In the genomic region with DNA sequence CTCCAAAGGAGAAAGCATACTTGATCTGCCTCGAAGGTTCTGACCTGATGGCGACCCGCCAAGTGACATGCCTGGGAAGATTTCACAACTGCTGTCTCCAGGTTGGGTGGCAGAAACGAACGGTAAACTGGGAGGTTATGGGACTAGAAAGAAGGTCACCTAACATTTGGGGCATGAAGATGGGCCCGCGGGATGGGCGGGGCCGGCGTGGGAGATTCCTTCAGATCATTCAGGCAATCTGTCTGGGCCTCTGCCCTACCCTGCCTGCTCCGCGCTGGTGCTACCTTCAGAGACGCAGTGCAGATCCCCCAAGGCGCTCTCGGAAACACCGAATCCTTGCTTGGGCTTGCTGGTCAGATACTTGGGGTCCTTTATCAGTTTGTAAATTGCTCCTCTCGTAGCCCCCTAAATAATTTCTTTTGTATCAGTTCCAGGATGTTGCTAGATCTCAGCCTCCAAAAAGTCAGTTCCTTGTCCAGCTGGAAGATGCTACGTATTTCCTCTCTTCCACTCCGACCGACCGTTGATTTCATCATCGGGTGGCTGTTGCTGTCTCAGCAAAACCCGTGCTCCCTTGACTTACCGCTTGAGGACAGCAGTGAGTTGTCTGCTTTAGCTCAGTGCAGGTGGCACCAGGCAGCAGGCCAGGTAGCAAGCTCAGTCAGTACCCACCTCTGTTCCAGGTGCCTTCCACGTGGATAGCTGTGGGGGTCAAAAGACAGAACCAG, we compare ENCODE assay signal across 1 mouse cellular context.
A peak's percentile ranks its signal among the peaks of the same experiment; 100 is the strongest.
TF ChIP-seq lines count a peak whose summit lies in the region.

No protein-coding gene starts in this region.

TF ChIP-seq in CH12.LX, 34 proteins besides CTCF, POLR2A, EP300 and RAD21 (continued from another document):
- TF ChIP-seq MYC (IDR thresholded peaks at IDR 0.05; ENCODE audit: low read depth, low read length), result 0 out of 2 replicates have a peak, but pooled peaks have one; percentile 18
- 0 out of 2 replicates have a peak, but pooled peaks have one; percentile 47 for TF ChIP-seq TBP (conservative IDR thresholded peaks at IDR 0.05; ENCODE audit: low read depth, low read length)
- no peak for TF ChIP-seq JUN (IDR thresholded peaks at IDR 0.05; ENCODE audit: insufficient read depth, low read depth, low read length)
- TF ChIP-seq ZKSCAN1 (IDR thresholded peaks at IDR 0.05; ENCODE audit: borderline replicate concordance, low read depth, low read length), result no peak
- TF ChIP-seq SMC3 (IDR thresholded peaks at IDR 0.05; ENCODE audit: low read depth, low read length), result peak; percentile 65
- no peak for TF ChIP-seq PAX5 (IDR thresholded peaks at IDR 0.05; ENCODE audit: low read length)
- TF ChIP-seq USF2 (conservative IDR thresholded peaks at IDR 0.05; ENCODE audit: low read depth, low read length), result no peak
- peak; percentile 87 for TF ChIP-seq ETS1 (conservative IDR thresholded peaks at IDR 0.05; ENCODE audit: low read depth, low read length)
- peak; percentile 56 for TF ChIP-seq HCFC1 (IDR thresholded peaks at IDR 0.05; ENCODE audit: low read depth, low read length)
- peak; percentile 75 for TF ChIP-seq ZMIZ1 (IDR thresholded peaks at IDR 0.05; ENCODE audit: low read depth, low read length)
- no peak for TF ChIP-seq NRF1 (IDR thresholded peaks at IDR 0.05; ENCODE audit: low read depth, low read length)
- TF ChIP-seq JUND (conservative IDR thresholded peaks at IDR 0.05; ENCODE audit: low read depth, low read length), result no peak
- TF ChIP-seq ZNF384 (IDR thresholded peaks at IDR 0.05; ENCODE audit: low read depth, low read length), result 0 out of 2 replicates have a peak, but pooled peaks have one; percentile 2
- TF ChIP-seq CHD1 (IDR thresholded peaks at IDR 0.05; ENCODE audit: low read depth, low read length), result no peak
- TF ChIP-seq BHLHE40 (IDR thresholded peaks at IDR 0.05; ENCODE audit: low read depth, low read length), result no peak
- peak; percentile 76 for TF ChIP-seq SIN3A (IDR thresholded peaks at IDR 0.05; ENCODE audit: low read length)
- peak; percentile 99 for TF ChIP-seq MAFK (IDR thresholded peaks at IDR 0.05; ENCODE audit: insufficient replicate concordance, low read length)
- TF ChIP-seq NELFE (IDR thresholded peaks at IDR 0.05; ENCODE audit: low read depth, low read length), result no peak
- TF ChIP-seq E2F4 (IDR thresholded peaks at IDR 0.05; ENCODE audit: insufficient replicate concordance, low read depth, low read length), result no peak
- peak; percentile 67 for TF ChIP-seq MAZ (IDR thresholded peaks at IDR 0.05; ENCODE audit: low read depth, low read length)
- TF ChIP-seq ELF1 (IDR thresholded peaks at IDR 0.05; ENCODE audit: low read depth, low read length), result peak; percentile 66
- TF ChIP-seq CHD2 (IDR thresholded peaks at IDR 0.05; ENCODE audit: low read length), result no peak
- no peak; the same call in 1 of the 2 replicates for TF ChIP-seq MEF2A (IDR thresholded peaks at IDR 0.05; ENCODE audit: borderline replicate concordance, low read depth, low read length)
- TF ChIP-seq RCOR1 (conservative IDR thresholded peaks at IDR 0.05; ENCODE audit: low read depth, low read length), result no peak
- TF ChIP-seq KAT2A (IDR thresholded peaks at IDR 0.05; ENCODE audit: insufficient replicate concordance, low read length), result no peak
- TF ChIP-seq GABPA (IDR thresholded peaks at IDR 0.05; ENCODE audit: insufficient replicate concordance, low read depth, low read length), result no peak
- TF ChIP-seq TCF12 (IDR thresholded peaks at IDR 0.05; ENCODE audit: low read depth, low read length), result peak; percentile 51; the same call in 1 of the 2 replicates
